Mouse (Mus musculus): ENCODE results near the gene Olfr279. TPM values are rescaled to one million over a fixed set of nuclear protein-coding genes. Genes with fewer than 3 reads are reported as not detected.

The Olfr279 gene
- polyA plus RNA-seq, 1 experiment from 2014 or later = not detected

DNA sequence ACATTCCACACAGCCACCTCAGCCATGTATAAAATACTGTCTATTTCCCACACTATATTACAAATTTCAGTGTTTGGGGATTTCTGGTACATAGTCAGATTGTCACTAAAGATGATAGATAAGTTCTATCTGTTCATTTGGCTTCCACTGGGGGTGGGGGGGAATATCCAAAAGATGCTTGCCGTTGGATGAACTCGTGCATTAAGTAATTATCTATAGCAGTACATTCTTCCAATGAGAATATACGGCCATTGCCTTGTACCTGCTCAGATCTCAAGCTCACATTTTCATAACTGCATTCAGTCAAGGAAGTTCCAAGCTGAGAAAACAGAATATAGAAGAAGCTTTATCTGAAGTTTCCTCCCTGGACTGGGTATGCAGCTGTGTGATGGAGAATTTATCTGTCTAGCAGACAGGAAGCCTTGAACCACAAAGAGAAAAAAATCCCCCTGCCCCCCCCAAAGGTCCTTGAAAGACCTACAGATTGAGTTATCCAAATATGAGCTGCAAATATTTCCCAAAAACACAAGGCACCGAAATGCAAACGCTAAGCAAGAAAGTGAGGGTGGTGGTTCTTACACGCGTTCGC lies 5.7 kb upstream of the Olfr279 start:
- no peaks in the 10 kb centered on the region for H3K36me3 ChIP-seq
- H3K9me3 ChIP-seq = no peaks in the 10 kb centered on the region
- no peaks in the 10 kb centered on the region for H3K27me3 ChIP-seq (replicated peaks)
- no peak overlapping the region for H3K4me2 ChIP-seq
- H3K9ac ChIP-seq = no peak overlapping the region
- no peaks in the 10 kb centered on the region for H3K4me1 ChIP-seq
- no peak overlapping the region for H3K4me3 ChIP-seq (replicated peaks)
- no peak overlapping the region for H3K27ac ChIP-seq
- no peak for ATAC-seq (ENCODE audit: insufficient read depth, low FRiP score, low read depth)
- WGBS = 90% methylated on average over 8 of the region's 8 CpGs

- Histone ChIP-seq H3K4me1 (no peaks in the 10 kb centered on the region), H3K4me3 (replicated peaks) (no peak overlapping the region), H3K9me3 (no peaks in the 10 kb centered on the region), H3K27me3 (replicated peaks) (no peaks in the 10 kb centered on the region), H3K4me2 (no peak overlapping the region), H3K9ac (no peak overlapping the region), H3K36me3 (no peaks in the 10 kb centered on the region), H3K27ac (no peak overlapping the region)
- WGBS = 53% methylated on average over 2 of the region's 2 CpGs
- ATAC-seq (ENCODE audit: insufficient read depth, low FRiP score, low read depth) = no peak
Measured at GRCm38 (mm10) chr15:98491332-98491731, 870 bp upstream of the Olfr279 start.

DNA sequence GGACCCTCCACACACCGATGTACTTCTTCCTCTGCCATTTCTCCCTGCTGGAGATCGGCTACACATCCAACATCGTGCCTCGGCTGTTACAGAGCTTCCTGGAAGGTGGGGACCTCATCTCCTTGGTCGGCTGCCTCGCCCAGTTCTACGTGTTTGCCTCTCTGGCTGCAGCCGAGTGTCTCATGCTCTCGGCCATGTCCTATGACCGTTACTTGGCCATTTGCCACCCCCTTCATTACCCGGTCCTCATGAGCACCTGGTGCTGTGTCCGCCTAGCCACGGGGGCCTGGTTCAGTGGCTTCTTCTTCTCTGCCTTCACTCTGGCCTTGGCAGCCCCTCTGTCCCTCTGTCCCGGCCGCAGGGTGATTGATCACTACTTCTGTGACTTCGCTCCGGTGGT lies 5.4 kb downstream of the Olfr279 start:
- 79% methylated on average over 17 of the region's 17 CpGs for WGBS

GRCm38 (mm10) chr15:98503317-98503716 lies 11.1 kb downstream of the Olfr279 start:
- 81% methylated on average over 3 of the region's 3 CpGs for WGBS
- Histone ChIP-seq H3K27ac (no peak overlapping the region), H3K4me3 (replicated peaks) (no peak overlapping the region), H3K9me3 (no peaks in the 10 kb centered on the region), H3K4me2 (no peak overlapping the region), H3K9ac (no peak overlapping the region), H3K27me3 (replicated peaks) (no peaks in the 10 kb centered on the region), H3K4me1 (no peaks in the 10 kb centered on the region), H3K36me3 (no peaks in the 10 kb centered on the region)
- ATAC-seq (ENCODE audit: insufficient read depth, low FRiP score, low read depth) = no peak

More for the DNA sequence above, 5.4 kb downstream of the Olfr279 start:
- Histone ChIP-seq H3K4me3 (replicated peaks) (no peak overlapping the region), H3K9ac (no peak overlapping the region), H3K9me3 (no peaks in the 10 kb centered on the region), H3K27ac (no peak overlapping the region), H3K4me2 (no peak overlapping the region), H3K36me3 (no peaks in the 10 kb centered on the region), H3K27me3 (replicated peaks) (no peaks in the 10 kb centered on the region), H3K4me1 (no peaks in the 10 kb centered on the region)
- ATAC-seq (ENCODE audit: insufficient read depth, low FRiP score, low read depth) = no peak

GRCm38 (mm10) chr15:98504514-98504913 lies 12.3 kb downstream of the Olfr279 start:
- H3K27ac ChIP-seq = no peak overlapping the region
- no peaks in the 10 kb centered on the region for H3K4me1 ChIP-seq
- WGBS = 15% methylated on average over 18 of the region's 18 CpGs
- no peak overlapping the region for H3K9ac ChIP-seq
- H3K36me3 ChIP-seq = no peaks in the 10 kb centered on the region
- H3K4me3 ChIP-seq (replicated peaks) = no peak overlapping the region
- no peak for ATAC-seq (ENCODE audit: insufficient read depth, low FRiP score, low read depth)
- no peaks in the 10 kb centered on the region for H3K27me3 ChIP-seq (replicated peaks)
- no peaks in the 10 kb centered on the region for H3K9me3 ChIP-seq
- no peak overlapping the region for H3K4me2 ChIP-seq

DNA sequence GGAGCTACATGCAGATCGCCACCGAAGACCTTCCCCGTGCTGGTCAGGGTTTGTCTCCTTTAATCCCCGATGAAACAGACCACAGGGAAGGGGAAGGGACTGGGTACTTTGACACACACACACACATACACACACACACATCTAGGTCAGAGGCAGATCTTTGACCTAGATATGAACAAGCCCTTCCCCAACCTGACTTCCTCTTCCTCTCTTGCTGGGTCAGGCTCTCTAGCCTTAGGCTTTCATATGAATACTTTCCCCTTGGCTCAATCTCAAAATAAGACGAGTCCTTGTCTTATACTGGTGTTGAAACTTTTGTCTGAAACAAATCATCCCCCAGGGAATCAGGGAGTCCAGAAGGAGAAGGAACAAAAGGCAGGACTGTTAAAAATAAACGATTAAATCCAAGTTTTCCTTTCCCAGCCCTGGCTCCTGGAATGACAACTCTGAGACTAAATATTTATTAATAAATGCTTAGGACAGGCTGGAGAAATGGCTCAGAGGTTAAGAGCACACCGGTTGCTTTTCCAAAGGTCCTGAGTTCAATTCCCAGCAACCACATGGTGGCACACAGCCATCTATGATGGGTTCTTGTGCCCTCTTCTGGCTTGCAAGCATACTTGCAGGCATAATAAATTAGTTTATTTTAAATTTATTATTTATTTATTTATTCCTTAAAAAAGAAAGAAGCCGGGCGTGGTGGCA lies 14.2 kb downstream of the Olfr279 start:
- no peak for ATAC-seq (ENCODE audit: insufficient read depth, low FRiP score, low read depth)
- H3K4me3 ChIP-seq (replicated peaks) = no peak overlapping the region
- H3K36me3 ChIP-seq = no peaks in the 10 kb centered on the region
- H3K4me1 ChIP-seq = peaks cover 4% of the 10 kb centered on the region
- WGBS = 69% methylated on average over 9 of the region's 9 CpGs
- no peaks in the 10 kb centered on the region for H3K27me3 ChIP-seq (replicated peaks)
- H3K4me2 ChIP-seq = no peak overlapping the region
- no peak overlapping the region for H3K9ac ChIP-seq
- H3K9me3 ChIP-seq = no peaks in the 10 kb centered on the region
- no peak overlapping the region for H3K27ac ChIP-seq

DNA sequence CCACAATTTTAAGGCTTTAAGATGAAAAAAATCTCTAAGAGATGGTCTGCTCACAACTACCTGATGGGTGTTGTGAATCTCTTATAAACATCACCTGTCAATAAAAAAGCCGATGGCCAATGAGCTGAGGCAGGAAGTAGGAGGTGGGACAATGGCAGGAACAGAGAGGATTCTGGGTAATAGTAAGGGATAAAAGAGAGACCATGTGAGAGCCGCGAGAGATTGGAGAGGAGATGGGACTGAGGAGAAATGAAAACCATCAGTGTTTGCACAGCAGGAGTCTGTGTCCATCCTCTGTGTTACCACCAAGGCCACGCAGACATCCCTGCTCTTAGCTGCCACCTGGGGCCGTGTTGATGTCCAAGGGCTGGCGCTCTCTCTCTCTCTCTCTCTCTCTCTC lies 15.1 kb downstream of the Olfr279 start:
- ATAC-seq (ENCODE audit: insufficient read depth, low FRiP score, low read depth) = no peak
- Histone ChIP-seq H3K27me3 (replicated peaks) (no peaks in the 10 kb centered on the region), H3K4me1 (peaks cover 4% of the 10 kb centered on the region), H3K9ac (no peak overlapping the region), H3K4me3 (replicated peaks) (no peak overlapping the region), H3K9me3 (no peaks in the 10 kb centered on the region), H3K4me2 (no peak overlapping the region), H3K27ac (no peak overlapping the region), H3K36me3 (no peaks in the 10 kb centered on the region)
- WGBS = 87% methylated on average over 6 of the region's 6 CpGs

DNA sequence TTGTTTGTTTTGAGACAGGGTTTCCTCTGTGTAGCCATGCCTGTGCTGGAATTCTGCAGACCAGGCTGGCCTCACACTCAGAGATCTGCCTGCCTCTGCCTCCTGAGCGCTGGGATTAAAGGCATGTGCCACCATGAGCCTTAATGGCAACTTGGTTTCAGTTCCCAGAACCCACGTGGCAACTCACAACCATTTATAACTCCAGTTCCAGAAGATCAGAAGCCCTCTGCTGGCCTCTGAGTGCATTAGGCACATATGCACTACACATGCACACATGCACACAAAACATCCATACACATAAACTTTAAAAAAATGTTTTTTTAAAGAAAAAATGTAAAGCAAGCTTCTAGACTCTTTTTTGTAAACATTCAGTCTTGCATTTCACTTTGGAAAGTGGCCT lies 17.2 kb downstream of the Olfr279 start:
- H3K27ac ChIP-seq = no peak overlapping the region
- no peak overlapping the region for H3K4me2 ChIP-seq
- no peaks in the 10 kb centered on the region for H3K27me3 ChIP-seq (replicated peaks)
- no peaks in the 10 kb centered on the region for H3K9me3 ChIP-seq
- no peak overlapping the region for H3K9ac ChIP-seq
- ATAC-seq (ENCODE audit: insufficient read depth, low FRiP score, low read depth) = no peak
- H3K4me3 ChIP-seq (replicated peaks) = no peak overlapping the region
- peaks cover 4% of the 10 kb centered on the region for H3K4me1 ChIP-seq
- H3K36me3 ChIP-seq = no peaks in the 10 kb centered on the region
- WGBS = 61% methylated on average over 2 of the region's 2 CpGs

DNA sequence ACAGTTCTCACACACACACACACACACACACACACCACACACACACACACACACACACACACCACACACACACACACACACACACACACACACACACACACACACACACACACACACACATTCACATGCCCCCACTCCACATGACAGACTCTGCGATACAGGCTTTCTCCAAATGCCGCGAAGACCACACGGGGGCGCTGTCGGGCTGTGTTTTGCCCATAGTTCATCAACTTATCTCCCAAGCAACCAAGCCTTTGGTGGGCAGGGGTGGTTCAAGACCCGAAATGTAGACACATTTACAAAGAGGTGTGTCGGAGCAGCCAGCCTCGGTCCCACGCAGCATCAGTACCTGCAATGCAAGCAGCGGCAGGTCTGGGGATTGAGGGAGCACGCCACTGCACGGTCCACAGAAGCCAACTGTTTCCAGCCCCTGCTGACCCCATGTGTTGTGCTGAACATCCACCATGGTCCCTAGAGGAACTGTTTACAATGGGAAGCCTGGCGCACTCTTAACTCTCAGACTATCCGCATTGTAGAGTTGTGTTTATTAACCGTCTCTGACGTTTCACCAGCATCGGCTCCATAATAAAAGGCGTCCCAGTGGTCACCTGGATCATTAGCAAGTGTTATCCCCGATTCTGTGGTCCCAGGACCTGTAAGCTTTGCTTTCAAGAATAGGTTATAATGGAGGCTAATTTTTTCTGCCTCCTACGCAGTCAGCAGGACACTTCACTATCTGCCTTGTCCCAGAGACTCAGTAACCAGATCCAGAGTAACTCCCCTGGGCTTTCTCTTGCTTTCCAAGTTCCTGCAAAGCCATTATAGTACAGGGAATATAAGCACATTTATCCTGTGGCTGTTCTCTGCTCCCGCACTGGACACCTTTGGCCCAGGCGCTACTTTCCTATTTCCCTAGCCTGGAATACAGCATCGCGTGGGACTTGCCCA lies 18.5 kb downstream of the Olfr279 start:
- no peaks in the 10 kb centered on the region for H3K9me3 ChIP-seq
- H3K4me2 ChIP-seq = peak overlapping the region; percentile 48
- H3K27ac ChIP-seq = no peak overlapping the region
- H3K4me3 ChIP-seq (replicated peaks) = peak overlapping the region; percentile 14; the same call in 1 of the 2 replicates
- ATAC-seq (ENCODE audit: insufficient read depth, low FRiP score, low read depth) = no peak
- peaks cover 4% of the 10 kb centered on the region for H3K4me1 ChIP-seq
- H3K27me3 ChIP-seq (replicated peaks) = no peaks in the 10 kb centered on the region
- WGBS = 25% methylated on average over 25 of the region's 25 CpGs
- no peak overlapping the region for H3K9ac ChIP-seq
- no peaks in the 10 kb centered on the region for H3K36me3 ChIP-seq

GRCm38 (mm10) chr15:98511386-98511928 lies 19.3 kb downstream of the Olfr279 start:
- Histone ChIP-seq H3K4me2 (peak overlapping the region; percentile 48; the same call in 1 of the 2 replicates), H3K9ac (no peak overlapping the region), H3K36me3 (no peaks in the 10 kb centered on the region), H3K4me3 (replicated peaks) (no peak overlapping the region), H3K27me3 (replicated peaks) (no peaks in the 10 kb centered on the region), H3K9me3 (no peaks in the 10 kb centered on the region), H3K27ac (no peak overlapping the region), H3K4me1 (peaks cover 4% of the 10 kb centered on the region)
- no peak for ATAC-seq (ENCODE audit: insufficient read depth, low FRiP score, low read depth)
- WGBS = 63% methylated on average over 13 of the region's 13 CpGs

DNA sequence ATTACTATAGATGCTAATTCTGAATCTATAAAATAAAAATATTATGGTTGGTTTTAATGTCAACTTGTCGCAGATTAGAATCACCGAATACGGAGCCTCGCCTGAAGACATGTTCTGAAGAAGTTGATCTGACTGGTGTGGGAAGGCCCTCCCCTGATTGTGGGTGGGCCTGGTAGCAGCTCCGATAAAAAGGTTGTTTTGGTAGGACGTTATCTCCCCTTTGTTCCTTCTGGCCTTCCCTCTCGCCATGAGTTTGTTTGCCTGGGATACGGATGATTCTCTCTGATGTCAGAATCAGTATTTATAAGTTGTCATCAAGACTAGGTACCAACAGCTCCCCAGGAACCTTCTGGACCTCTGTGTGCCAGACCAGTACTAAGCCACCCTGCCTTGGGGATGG lies 20.0 kb downstream of the Olfr279 start:
- Histone ChIP-seq H3K4me1 (peaks cover 4% of the 10 kb centered on the region), H3K36me3 (no peaks in the 10 kb centered on the region), H3K4me2 (no peak overlapping the region), H3K4me3 (replicated peaks) (no peak overlapping the region), H3K9ac (no peak overlapping the region), H3K27ac (no peak overlapping the region), H3K27me3 (replicated peaks) (no peaks in the 10 kb centered on the region), H3K9me3 (no peaks in the 10 kb centered on the region)
- WGBS = 57% methylated on average over 8 of the region's 8 CpGs
- ATAC-seq (ENCODE audit: insufficient read depth, low FRiP score, low read depth) = no peak
